ENCODE assay signal across 21 mouse cellular contexts in the genomic region with DNA sequence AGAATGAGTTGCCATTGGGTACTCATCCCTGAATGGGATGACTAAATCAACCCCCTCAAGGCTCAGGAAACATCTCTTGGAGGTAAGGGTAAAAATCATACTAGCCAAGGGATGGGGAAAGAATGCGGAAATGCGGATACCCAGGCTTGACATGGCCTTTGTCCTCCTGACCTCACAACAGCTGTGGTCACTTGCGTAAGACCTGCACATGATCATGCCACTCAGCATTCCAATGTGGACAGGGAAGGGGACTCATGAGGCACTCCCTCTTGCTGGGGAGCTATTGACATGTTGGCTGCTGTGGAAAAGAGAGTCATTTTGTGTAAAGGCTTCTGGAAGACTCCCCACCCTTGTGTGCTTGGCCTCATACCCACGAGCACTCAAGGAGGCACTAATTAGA.
DNase-seq lines count a peak whose midpoint lies in the region.
"Had no signal": no experiment of that assay in that cellular context is flagged by ENCODE, and none has a peak within 500 bp of the region (broad histone marks: within the 10 kb centered on the region; RNA-seq: fewer than 3 reads in every experiment).

No protein-coding gene starts in this region.

- 0 out of 2 replicates have a peak, but pooled peaks cover 6% of the 10 kb centered on the region for H3K4me1 ChIP-seq in brown adipose tissue, adult 24 weeks (ENCODE audit: control insufficient read depth, insufficient read depth, insufficient read length, low read length)
- H3K4me1 ChIP-seq: heart, embryonic 10.5 days; hindbrain, embryonic 15.5 days; liver, embryonic 15.5 days; midbrain, embryonic 12.5 days had no signal

- H3K27ac ChIP-seq in brown adipose tissue, adult 24 weeks (replicated peaks; ENCODE audit: low read depth, low read length): peak overlapping the region; percentile 80
- H3K27ac ChIP-seq: forebrain, embryonic 10.5 days; heart, embryonic 10.5 days; hindbrain, embryonic 15.5 days; kidney, postnatal 0 days; layer of hippocampus, adult 2 months; liver, embryonic 15.5 days; midbrain, embryonic 12.5 days had no signal

- peak; percentile 19 for DNase-seq in adrenal gland, adult 2 months
- DNase-seq in adrenal gland, postnatal 4 days (ENCODE audit: low spot score in 2 of 2): no peak
- DNase-seq in kidney, postnatal 36 days: peak; percentile 2 to 10
- no peak for DNase-seq in kidney, postnatal 10 days
- peak; percentile 60 for DNase-seq in lung, postnatal 14 days
- no peak for DNase-seq in right cerebral cortex, postnatal 36 days (ENCODE audit: low spot score in 2 of 2)
- DNase-seq in cerebellum, postnatal 14 days: no peak
- DNase-seq: cerebellum, adult 9-10 months; forebrain, postnatal 0 days; heart, postnatal 4 days; kidney, adult 2 months; right cerebral cortex, postnatal 25 days; thymus, postnatal 25 days had no signal

- no peak overlapping the region for H3K4me3 ChIP-seq in brown adipose tissue, adult 24 weeks (ENCODE audit: insufficient read depth, low read depth, low read length)
- H3K4me3 ChIP-seq: forebrain, embryonic 10.5 days; heart, embryonic 10.5 days; hindbrain, embryonic 15.5 days; layer of hippocampus, adult 2 months; liver, embryonic 15.5 days; midbrain, embryonic 12.5 days had no signal

Comparison
In these comparisons a context has a peak if more than half of its experiments do, and no peak if none do; other contexts are left out.
1. DNase-seq: peak in adrenal gland, adult 2 months (single experiment), kidney, postnatal 36 days (2 of 2) and lung, postnatal 14 days (single experiment); none in adrenal gland, postnatal 4 days (0 of 2), kidney, postnatal 10 days (single experiment), right cerebral cortex, postnatal 36 days (0 of 2) and cerebellum, postnatal 14 days (0 of 2).